Mouse (Mus musculus) heart, postnatal 4 days (tissue): ENCODE measurements around the gene Ttc22. TPM values are rescaled to one million over a fixed set of nuclear protein-coding genes. Genes with fewer than 3 reads are reported as not detected.

Source experiments
- DNase-seq: peaks from one replicate; pipeline ENCODE4 v3.0.0; 2021
- total RNA-seq, 2 experiments: library from RNA; stranded (reverse); gene quantifications; 2 replicates each; pipeline ENCODE4 v1.2.3; 2021

Ttc22 gene
- total RNA-seq, 2 experiments from 2014 or later = 0.38 to 0.45 TPM

GRCm38 (mm10) chr4:106617056-106617455, 5.2 kb upstream of the Ttc22 start, which contains the start of gene Lexm:
Gene Lexm, minus strand, starts transcription at chr4:106617241.
- no peak for DNase-seq

- DNase-seq = no peak
Measured at GRCm38 (mm10) chr4:106618898-106619297, 3.3 kb upstream of the Ttc22 start.

- DNase-seq = no peak
Measured at GRCm38 (mm10) chr4:106621428-106621827, 804 bp upstream of the Ttc22 start.

- DNase-seq = no peak
Measured at GRCm38 (mm10) chr4:106622712-106623111, 480 bp downstream of the Ttc22 start.

GRCm38 (mm10) chr4:106624271-106624670, 2.0 kb downstream of the Ttc22 start:
- DNase-seq = no peak

- DNase-seq = no peak
Measured at GRCm38 (mm10) chr4:106627809-106628208, 5.6 kb downstream of the Ttc22 start.

- DNase-seq = no peak
Measured at GRCm38 (mm10) chr4:106628650-106629360, 6.6 kb downstream of the Ttc22 start.

GRCm38 (mm10) chr4:106629374-106629773, 7.1 kb downstream of the Ttc22 start:
- DNase-seq = no peak

GRCm38 (mm10) chr4:106630333-106631220, 8.3 kb downstream of the Ttc22 start:
- peak; percentile 74 for DNase-seq

- no peak for DNase-seq
Measured at GRCm38 (mm10) chr4:106632313-106632712, 10.1 kb downstream of the Ttc22 start.

- DNase-seq = no peak
Measured at GRCm38 (mm10) chr4:106633281-106634085, 11.3 kb downstream of the Ttc22 start.

GRCm38 (mm10) chr4:106634086-106634479, 11.9 kb downstream of the Ttc22 start:
- DNase-seq = no peak

- peak; percentile 21 for DNase-seq
Measured at GRCm38 (mm10) chr4:106643483-106644217, 21.4 kb downstream of the Ttc22 start.

GRCm38 (mm10) chr4:106644218-106644610, 22.0 kb downstream of the Ttc22 start:
- DNase-seq = no peak

- no peak for DNase-seq
Measured at GRCm38 (mm10) chr4:106645797-106646196, 23.6 kb downstream of the Ttc22 start.

GRCm38 (mm10) chr4:106647137-106647536, 24.9 kb downstream of the Ttc22 start:
- DNase-seq = no peak

GRCm38 (mm10) chr4:106650833-106651527, 28.7 kb downstream of the Ttc22 start, which contains the start of gene Pars2:
Gene Pars2, plus strand, starts transcription at chr4:106651069.
- DNase-seq = peak; percentile 98

- DNase-seq = no peak
Measured at GRCm38 (mm10) chr4:106652546-106652945, 30.3 kb downstream of the Ttc22 start.

GRCm38 (mm10) chr4:106653051-106653450, 30.8 kb downstream of the Ttc22 start:
- no peak for DNase-seq

- DNase-seq = no peak
Measured at GRCm38 (mm10) chr4:106655681-106656080, 33.4 kb downstream of the Ttc22 start.

- no peak for DNase-seq
Measured at GRCm38 (mm10) chr4:106663956-106664470, 41.8 kb downstream of the Ttc22 start.
